Mouse (Mus musculus) embryonic fibroblast, embryonic 13.5 days (primary cell): ENCODE measurements around the gene Sec22b.

Source experiments
- CTCF ChIP-seq: IDR thresholded peaks from 2 replicates; pipeline ENCODE4 v1.5.1; 2011; ENCODE audit warnings: mild to moderate bottlenecking, control low read depth, low read length, moderate library complexity, borderline replicate concordance; ENCODE audit not compliant: insufficient read depth
- POLR2A ChIP-seq: IDR thresholded peaks from 2 replicates; pipeline ENCODE4 v1.6.1; 2011; ENCODE audit warnings: low read depth, mild to moderate bottlenecking, control low read depth, low read length, moderate library complexity

- TF ChIP-seq POLR2A (no peak), CTCF (no peak)
Observed at GRCm38 (mm10) chr3:97961962-97962361, 61.0 kb downstream of the Sec22b start.
